Mouse (Mus musculus): ENCODE results near the gene Pianp.
A peak's percentile ranks its signal among the peaks of the same experiment; 100 is the strongest.

Pianp gene

DNA sequence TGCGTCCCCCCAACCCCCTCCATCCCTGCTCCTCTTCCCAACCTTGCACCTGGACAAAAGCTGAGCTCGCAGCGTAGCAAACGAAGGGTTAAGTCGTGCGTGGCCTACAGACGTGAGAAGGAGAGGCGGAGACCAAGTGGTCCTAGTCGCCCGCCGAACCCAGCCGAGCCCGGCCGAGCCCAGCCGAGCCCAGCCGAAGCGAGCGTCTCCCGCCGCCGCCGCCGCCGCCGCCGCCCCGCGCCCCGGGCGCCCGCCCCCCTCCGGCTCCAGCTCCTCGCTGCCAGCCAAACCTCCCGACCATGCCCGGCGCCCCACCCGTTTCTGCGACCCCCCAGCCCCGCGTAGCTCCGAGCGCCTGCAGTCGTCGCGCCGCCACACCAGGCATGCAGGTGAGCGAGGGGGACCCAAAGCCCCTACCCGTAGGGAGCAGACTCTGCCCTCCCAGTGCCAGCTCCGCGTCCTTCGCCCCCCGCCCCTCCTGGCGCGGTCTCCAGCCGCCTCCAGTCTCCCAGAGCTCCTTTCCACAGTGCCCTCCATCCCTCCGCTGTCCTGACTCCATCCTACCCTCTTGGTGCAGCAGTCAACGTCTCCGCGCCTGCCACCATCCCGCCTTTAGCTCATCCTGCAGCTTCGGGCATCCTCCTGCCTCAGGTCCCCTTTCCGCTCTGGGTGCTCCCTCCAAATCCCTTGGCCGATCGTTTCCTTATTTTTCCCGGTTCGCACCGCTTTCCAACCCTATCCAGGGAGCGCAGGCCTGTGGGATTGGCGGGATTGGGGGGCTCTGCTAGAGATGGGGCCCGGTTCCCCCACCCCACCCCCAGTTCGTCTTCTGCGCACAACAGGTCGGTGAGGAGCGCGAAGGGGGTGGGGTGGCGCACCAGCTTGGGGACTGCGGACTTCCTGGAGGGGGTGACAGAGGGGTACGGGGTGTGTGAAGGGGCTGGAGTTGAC is at the start of gene Pianp:
Gene Pianp, plus strand, starts transcription at position 144 of the 951 bp plus-strand sequence.
- peak; percentile 84 for DNase-seq (ENCODE audit: extremely low spot score, low spot score)

DNA sequence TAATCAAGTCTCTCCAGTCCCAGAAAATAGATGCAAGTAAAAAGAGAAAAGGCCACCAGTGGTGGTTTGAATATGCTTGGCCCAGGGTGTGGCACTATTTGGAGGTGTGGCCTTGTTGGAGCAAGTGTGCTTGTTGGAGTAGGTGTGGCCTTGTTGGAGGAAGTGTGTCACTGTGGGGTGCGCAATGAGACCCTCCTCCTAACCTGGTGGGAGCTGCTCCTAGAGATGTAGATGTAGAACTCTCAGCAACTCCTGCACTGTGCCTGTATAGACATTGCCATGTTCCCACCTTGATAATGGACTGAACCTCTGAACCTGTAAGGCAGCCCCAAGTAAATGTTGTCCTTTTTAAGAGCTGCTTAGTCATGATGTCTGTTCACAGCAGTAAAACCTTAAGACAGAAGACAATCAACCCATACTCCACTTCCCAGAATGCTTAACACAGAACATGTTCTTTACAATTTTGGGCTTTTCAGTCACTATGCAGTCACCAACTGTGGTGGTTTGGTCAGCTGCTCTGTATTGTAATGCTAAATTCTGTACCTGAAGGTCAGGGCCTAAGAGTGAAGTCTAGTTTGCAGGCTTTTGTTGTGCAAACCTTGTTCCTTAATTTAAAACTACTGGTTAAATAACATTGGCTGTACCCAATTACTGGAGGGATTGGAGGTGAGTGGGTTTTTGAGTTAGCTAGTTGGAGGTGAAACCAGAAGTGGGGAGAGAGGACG is 42.3 kb upstream of the Pianp start:
- no peak for DNase-seq (ENCODE audit: extremely low spot score, low spot score)

DNA sequence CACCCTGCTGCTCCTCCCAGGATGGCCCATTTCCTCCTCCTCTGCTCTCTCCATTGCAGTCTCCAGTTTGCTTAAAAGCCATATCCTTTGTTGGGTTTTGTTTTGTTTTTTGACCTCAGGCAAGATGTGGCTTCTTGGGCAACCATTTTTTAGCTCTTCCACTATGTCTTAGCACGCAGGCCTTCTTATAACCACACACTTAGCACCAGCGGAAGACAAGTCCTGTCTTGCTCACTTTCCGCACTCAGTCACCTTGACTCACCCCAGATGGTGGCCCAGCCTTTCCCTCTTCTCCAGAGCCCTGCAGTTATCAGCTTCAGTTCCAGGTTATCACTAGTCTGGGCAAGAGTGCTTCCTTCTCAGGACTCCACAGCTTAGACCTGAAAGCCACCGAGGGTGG is 41.3 kb upstream of the Pianp start:
- no peak for DNase-seq (ENCODE audit: extremely low spot score, low spot score)

DNA sequence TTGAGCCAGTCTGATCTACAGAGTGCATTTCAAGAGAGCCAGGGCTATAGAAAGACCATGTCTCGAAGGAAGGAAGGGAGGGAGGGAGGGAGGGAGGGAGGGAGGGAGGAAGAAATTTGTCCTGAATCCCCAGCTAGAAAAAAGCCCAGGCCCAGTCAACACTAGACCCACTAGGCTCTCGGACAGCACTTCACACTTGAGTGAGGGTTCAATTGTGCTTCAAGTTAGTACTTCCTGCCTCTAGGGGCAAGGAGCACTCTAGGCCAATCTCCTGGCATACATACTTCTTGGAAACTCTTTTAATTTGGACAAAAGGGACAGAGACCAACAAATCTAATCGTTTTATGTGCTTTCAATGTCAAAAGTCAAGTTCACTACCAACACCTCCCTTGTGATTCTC is 38.4 kb upstream of the Pianp start:
- no peak for DNase-seq (ENCODE audit: extremely low spot score, low spot score)

DNA sequence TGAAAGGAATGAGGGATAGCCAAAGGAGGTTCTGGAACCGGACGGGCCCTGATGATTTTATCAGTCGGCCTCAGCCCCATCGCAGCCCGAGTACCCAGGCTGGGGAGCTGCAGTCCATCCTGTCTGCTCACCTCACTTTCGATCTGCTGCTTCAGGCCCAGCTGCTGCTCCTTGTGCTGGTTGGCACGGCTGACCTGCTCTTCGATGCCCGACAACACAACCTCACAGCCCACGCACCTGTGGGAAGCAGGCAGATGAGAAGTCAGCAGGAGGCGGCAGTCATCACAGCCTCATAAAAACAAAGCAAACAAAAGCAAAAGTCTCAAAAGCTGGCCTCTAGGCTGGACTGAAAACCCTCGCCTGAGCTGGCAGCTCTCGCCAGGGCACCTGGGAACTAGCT is 36.5 kb upstream of the Pianp start:
- DNase-seq (ENCODE audit: extremely low spot score, low spot score) = no peak

DNA sequence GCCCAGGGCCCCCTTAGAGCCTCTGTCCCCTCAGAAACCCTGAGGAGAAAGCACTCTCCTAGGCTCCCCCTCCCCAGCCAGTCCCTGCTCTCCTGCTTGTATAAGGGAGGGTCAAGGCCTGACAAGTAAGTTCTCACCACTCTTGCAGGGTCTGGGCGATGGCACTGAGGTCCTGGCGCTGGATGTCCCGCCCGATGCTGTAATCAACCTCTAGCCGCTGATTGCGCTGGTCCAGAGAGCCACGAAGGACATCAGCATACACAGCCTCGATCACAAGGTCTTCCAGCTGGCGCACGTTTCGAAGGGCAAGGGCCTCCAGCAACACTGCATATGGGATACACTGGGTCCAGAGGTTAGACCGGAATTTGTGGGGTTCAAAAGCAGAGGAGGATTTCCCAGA is 35.5 kb upstream of the Pianp start:
- DNase-seq (ENCODE audit: extremely low spot score, low spot score) = no peak

DNA sequence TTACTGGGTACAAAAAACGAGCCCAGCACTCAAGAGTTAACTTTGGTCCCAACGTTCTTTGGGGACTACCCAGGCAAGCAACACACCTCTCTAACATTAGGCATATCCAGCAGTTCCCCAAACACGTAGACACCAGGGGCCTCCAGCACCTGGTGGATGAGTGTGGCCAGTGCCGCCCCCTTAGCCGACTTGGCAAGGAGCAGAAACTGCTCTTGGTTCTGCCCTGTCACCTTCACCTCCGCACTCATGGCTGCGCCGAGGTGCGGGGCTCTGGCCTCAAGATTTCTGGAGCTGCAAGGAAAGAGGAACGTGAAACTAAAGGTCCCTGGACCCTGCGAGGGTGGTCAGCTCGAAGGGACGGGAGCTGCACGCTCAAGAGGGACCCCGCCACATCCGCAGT is 31.9 kb upstream of the Pianp start:
- no peak for DNase-seq (ENCODE audit: extremely low spot score, low spot score)

DNA sequence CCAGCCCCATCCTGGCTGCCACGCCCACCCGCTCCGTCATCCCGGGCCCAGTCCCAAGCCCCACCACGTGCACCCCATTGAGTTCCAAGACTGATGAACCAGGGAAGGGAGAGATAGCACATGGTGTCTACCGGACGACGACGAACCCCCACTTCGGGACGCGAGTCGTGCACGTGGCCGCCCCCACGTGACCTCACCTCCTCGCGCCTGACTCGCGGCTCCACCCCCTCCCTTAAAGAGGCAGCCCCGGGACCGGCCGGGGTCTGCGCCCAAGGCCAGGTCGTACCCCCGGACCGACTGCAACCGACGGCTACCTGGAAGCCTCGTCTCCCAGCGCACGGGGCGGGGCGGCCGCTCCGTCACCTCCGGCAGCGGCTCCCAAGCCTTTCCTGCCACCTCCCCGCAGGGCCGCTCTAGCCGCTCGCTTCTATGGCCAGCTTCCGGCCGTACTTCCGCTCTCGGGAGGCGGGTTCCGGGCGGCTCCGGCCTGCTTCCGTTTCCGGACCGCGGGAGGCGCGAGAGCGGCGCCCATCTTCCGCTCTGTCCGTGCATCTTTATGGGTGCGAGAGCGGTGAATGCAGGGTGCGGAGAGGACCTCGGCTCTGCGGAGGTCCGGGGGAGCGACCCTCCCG is 31.3 kb upstream of the Pianp start, which contains the start of gene Cops7a:
Gene Cops7a, minus strand, starts transcription at position 451 of the 632 bp plus-strand sequence.
- DNase-seq (ENCODE audit: extremely low spot score, low spot score) = peak; percentile 99

DNA sequence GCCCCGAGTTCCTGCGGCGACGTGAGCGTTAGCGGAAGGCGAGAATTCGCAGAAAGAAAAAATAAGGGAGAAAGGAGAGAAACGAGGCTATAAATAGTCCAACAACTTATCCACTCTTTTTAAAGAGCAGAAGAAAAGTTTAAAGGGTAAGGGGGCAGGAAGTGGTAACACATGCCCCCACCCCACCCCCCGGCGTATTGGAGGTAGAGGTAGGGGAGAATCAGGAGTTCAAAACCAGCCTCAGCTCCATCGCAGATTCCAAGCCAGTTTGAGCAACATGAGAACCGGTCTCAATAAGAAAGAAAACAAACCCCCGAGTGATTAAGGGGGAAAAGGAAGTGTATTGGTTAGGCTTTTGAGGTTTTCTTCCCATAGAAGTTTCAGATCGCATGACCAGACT is 30.7 kb upstream of the Pianp start:
- DNase-seq (ENCODE audit: extremely low spot score, low spot score) = no peak

DNA sequence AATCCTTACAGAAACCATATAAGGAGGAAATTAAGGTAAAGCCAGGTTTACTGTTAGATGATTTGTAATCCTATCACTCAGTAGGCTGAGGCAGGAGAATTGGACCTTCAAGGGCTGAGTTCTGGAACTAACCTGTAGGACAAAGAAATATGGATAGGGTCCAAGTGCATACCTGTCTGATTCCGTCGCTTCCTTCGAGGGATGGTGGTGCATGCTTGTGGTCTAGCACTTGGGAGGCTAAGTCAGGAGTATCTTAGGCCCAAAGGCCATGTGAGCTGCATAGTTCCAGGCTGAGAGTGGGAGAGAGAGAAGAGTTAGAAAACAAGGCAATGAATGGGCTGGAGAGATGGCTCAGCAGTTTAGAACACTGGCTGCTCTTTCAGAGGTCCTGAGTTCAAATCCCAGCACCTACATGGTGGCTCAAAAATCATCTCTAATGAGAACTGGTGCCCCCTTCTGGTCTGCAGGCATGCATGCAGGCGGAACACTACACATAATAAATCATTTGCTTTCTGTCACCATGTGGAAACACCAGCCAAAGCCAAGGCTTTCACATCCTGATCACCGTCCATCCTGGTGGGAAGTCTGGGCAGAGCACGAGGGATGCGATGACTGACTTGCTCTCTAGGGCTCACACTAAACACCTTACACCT is 29.9 kb upstream of the Pianp start:
- DNase-seq (ENCODE audit: extremely low spot score, low spot score) = peak; percentile 15

DNA sequence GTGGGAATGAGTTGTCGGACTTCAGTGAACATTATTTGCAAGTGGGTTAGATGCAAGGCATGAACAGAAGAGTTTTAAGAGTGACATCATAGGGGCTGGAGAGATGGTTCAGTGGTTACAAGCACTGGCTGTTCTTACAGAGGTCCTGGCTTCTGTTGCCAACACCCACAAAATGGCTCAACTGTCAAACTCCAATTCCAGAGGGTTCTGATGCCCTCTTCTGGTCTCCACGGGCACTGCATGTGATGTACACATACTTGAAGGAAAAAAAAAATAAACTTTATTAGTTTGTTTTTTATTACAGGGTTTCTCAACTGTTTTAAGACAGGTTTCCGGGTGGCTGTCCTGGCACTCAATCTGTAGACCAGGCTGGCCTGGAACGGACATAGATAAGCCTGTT is 28.7 kb upstream of the Pianp start:
- DNase-seq (ENCODE audit: extremely low spot score, low spot score) = peak; percentile 53

DNA sequence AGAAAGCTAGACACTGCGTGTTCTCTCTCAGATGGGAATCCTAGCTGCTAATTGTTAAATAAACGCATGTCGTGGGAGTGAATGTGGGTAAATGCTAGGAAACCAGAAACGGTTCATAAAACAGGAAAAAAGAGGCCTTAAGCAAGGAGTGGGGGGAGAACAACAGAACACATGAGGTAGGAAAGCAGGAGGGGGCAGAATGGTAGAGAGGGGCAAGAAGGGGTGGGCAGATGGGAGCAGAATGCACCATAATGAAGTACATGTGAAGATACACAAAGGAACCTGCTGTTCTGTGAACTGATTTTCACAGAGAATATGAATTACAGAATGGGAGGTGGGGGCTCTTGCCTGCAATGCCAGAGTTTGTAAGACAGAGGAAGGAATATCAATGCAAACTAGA is 4.3 kb upstream of the Pianp start:
- DNase-seq (ENCODE audit: extremely low spot score, low spot score) = no peak

DNA sequence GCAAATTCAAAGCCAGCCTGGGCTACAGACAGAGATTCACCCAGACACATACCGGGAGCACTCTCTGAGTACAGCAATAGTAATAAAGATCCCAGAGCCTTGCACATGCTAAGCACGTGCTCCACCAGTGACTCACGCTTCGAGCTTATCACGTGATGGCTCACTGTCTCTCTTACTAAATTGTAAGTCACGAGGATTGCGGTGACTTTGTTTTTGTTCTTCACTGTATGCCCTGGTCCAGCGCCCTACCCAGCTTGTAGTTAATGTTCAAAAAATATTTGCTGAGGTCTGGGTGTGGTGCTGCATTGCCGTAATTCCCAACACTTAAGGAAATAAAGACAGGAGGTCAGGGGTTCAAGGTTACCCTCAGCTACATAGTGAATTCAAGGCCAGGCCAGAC is 3.1 kb upstream of the Pianp start:
- no peak for DNase-seq (ENCODE audit: extremely low spot score, low spot score)

DNA sequence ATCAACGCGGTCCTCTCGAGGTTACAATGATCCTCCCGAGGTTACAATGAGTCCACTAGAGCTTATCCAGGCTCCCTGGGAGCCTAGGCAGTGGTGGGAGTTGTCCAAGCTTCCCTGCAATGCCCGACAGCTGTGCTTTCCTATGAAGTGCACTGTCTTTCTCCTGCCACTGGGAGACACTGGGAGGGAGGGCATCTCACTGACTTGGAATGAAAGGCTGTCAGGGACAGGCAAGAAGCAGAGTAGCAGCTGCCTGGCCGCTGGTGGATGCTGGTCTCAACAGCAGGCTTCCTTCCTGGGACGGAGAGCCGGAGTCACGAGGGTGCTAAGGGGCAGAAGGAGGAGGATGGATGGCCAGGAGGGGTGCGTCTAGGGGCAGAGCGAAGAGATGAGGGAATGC is 2.6 kb upstream of the Pianp start:
- peak; percentile 33 for DNase-seq (ENCODE audit: extremely low spot score, low spot score)

DNA sequence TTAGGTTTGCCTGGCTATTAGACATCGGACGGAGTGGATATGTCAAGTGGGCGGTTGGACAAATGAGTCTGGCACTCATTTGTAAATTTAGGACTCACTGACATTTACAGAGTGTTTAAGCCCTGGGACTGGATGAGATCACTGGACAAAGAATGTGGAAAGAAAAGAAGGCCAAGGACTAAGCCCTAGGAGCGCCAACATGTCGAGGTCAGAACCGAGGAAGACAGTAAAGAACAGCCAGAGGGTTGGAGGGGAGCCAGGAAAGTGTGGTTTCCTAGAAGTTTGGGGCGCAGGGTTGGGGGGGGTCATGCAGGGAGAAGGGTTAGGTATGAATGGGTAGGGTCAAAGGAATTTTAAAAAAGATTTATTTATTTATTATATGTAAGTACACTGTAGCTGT is 1.2 kb upstream of the Pianp start:
- no peak for DNase-seq (ENCODE audit: extremely low spot score, low spot score)

DNA sequence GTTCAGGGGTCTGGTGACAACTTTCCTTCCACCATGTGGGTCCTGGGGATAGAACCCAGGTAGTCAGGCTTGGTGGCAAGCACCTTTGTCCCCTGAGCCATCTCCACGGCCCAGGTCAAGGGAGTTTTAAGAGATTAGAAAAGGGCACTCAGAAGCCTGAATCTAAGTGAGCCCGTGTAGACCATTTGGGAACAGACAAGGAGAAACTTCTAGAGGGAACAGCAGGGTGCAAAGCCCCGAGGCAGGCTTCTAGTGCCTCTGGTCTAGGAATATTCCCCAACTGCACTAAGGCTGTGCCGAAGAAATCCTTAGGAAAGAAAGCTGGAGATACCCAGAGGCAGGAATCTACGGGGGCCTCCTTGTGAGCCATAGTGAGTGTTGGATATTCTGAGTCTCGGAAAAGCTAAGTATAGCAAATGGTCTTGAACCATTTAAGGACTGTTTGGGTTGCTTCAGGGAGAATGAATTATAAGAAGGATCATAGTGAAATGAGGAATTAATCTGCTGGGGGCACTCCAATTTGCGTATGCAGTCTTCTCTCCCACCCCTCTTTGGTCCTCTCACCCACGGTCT is 577 bp upstream of the Pianp start:
- DNase-seq (ENCODE audit: extremely low spot score, low spot score) = no peak

DNA sequence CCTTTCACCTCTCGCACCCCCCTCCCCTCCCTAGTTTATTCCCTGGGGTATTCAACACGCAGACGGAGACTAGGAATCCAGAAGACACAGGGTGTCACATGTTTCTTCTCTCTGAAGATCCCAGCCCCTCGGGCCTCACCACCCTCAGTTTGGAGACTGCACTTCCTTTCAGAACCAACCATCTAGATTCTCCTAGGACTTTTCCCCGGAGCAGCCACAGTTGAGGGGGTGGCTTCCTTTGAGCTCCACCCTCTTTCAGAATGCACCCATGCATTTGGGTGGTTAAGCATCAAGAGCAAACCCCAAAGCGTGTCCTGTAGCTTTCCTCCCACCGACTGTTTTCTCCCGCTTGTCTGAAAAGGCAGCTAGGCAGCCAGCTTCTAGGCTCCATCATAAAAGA is 1.6 kb downstream of the Pianp start:
- DNase-seq (ENCODE audit: extremely low spot score, low spot score) = no peak

DNA sequence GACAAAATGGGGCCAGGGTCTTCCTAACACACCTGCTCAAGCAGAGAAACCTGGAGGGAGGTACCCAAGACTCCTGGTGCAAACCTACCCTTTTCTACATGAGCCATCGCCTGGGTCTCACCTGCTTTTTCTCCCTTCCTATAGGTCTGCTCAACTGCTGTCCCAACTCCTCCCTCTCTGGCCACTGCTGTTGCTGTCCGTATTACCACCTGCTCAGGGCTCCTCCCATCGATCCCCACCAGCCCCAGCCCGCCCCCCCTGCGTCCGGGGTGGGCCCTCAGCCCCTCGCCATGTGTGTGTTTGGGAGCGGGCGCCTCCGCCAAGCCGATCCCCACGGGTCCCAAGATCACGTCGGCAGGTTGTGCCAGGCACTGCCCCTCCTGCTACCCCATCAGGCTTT is 2.6 kb downstream of the Pianp start:
- DNase-seq (ENCODE audit: extremely low spot score, low spot score) = no peak

DNA sequence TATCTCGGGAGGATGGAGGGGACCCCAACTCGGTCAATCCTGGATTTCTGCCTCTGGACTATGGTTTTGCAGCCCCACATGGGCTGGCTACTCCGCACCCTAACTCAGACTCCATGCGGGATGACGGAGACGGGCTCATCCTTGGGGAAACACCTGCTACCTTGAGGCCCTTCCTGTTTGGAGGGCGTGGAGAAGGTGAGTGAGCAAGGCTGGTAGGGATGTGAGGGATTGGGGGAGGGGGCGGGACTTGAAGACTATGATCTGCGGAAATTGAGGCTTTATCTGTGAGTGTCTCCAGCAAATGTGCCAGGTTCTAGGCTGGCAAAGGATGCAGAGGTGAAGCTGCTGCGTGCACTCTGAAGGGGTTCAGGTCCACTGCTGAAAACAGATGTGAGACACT is 3.1 kb downstream of the Pianp start:
- DNase-seq (ENCODE audit: extremely low spot score, low spot score) = no peak

DNA sequence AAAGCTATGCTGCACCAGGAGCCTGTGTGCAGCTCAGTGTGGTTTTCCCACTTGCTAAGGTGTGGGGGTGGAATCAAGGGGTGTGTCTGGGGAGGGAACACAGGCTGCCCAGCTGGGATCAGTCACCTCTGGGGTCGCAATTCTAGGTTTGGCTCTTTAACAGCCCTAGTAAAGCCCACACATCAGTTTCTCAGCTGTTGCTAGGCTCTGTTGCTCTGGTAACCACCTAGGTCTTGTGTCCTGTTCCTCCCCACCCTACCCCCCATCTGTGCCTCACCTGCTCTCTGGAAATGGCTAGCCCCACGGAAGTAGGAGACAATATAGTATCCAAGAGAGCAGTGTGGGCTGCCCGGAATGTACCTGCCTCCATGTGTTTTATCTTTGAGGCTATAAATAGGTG is 7.2 kb downstream of the Pianp start:
- no peak for DNase-seq (ENCODE audit: extremely low spot score, low spot score)

DNA sequence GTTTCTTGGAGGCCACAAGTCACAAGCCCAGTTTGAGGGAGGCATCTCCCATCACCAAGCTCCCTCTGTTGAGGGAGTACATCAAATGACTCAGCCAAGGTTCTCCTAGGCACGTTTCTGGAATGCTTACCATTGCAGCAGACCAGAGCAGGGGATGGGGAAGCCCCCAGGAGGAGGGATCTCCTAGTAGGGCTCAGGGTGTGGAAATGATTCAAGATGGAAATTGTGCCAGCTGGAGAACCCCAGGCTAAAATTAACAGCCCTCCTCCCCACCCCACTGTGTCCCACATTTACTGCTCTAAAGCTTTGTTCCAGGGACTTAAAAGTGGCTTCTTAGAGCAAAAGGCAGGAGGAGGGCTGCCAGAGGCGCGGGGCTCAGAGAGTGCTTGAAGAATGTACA is 8.6 kb downstream of the Pianp start:
- no peak for DNase-seq (ENCODE audit: extremely low spot score, low spot score)
